Mouse (Mus musculus) liver, postnatal 0 days (tissue): ENCODE data around the gene Usp30. TPM values are rescaled to one million over a fixed set of nuclear protein-coding genes. Genes with fewer than 3 reads are reported as not detected.

Experiments used
- ATAC-seq: fragments of 200-750 bp; cut with Nextera tagmentation; 2 replicates; pipeline ENCODE4 v1.8.0; 2017; ENCODE audit warnings: mild to moderate bottlenecking, moderate library complexity
- DNase-seq: peaks from one replicate; pipeline ENCODE4 v3.0.0-alpha.2; 2016
- H3K27ac ChIP-seq: fragments of 300-500 bp; sonication (generic); 2 replicates; pipeline ENCODE4 v1.5.1; 2014; ENCODE audit warnings: antibody characterized with exemption, moderate library complexity, mild to moderate bottlenecking, low read depth
- H3K27me3 ChIP-seq: fragments of 300-500 bp; sonication (generic); 2 replicates; pipeline ENCODE4 v1.6.1; 2014; ENCODE audit warnings: low read length, control low read depth, mixed read lengths; ENCODE audit not compliant: insufficient read depth
- H3K36me3 ChIP-seq: fragments of 300-500 bp; sonication (generic); replicated peaks from 2 replicates; pipeline ENCODE4 v1.6.1; 2014; ENCODE audit warnings: mild to moderate bottlenecking, control low read depth, low read length, moderate library complexity, mixed read lengths; ENCODE audit not compliant: insufficient read depth
- H3K4me1 ChIP-seq: fragments of 300-500 bp; sonication (generic); 2 replicates; pipeline ENCODE4 v1.6.1; 2014; ENCODE audit warnings: antibody characterized with exemption, mild to moderate bottlenecking, control low read depth; ENCODE audit not compliant: insufficient read depth
- H3K4me2 ChIP-seq: fragments of 300-500 bp; sonication (generic); 2 replicates; pipeline ENCODE4 v1.6.1; 2014; ENCODE audit warnings: low read depth, mild to moderate bottlenecking, low read length, moderate library complexity, mixed read lengths
- H3K4me3 ChIP-seq: fragments of 300-500 bp; sonication (generic); 2 replicates; pipeline ENCODE4 v1.5.1; 2014; ENCODE audit warnings: low read depth, low read length
- H3K9ac ChIP-seq: fragments of 300-500 bp; sonication (generic); replicated peaks from 2 replicates; pipeline ENCODE4 v1.6.1; 2014; ENCODE audit warnings: mild to moderate bottlenecking, moderate library complexity
- H3K9me3 ChIP-seq: fragments of 300-500 bp; sonication (generic); 2 replicates; pipeline ENCODE4 v1.6.1; 2016; ENCODE audit warnings: mild to moderate bottlenecking, control low read depth, low read length, mixed read lengths
- CTCF ChIP-seq: sonication (generic); IDR thresholded peaks from 2 replicates; pipeline ENCODE4 v1.5.1; 2016; ENCODE audit warnings: antibody characterized with exemption, low read depth
- EP300 ChIP-seq: IDR thresholded peaks from 2 replicates; pipeline ENCODE4 v1.6.1; 2016; ENCODE audit warnings: antibody characterized with exemption, low read depth, mild to moderate bottlenecking
- WGBS: fragments of 180-500 bp; shearing (Covaris S2); extraction: QIAGEN DNeasy Blood & Tissue Kit; methylation state at CpG from one replicate; pipeline ENCODE4 v1.1.7; 2014; ENCODE audit not compliant: insufficient replicate concordance; 5-methylcytosine and 5-hydroxymethylcytosine counted together
- polyA plus RNA-seq: library from polyadenylated mRNA; unstranded; fragments of >200 nt; fragmentation: Nextera tagmentation; extraction: Ambion mirVana; gene quantifications from 2 replicates; pipeline ENCODE4 v1.2.1, GENCODE M21; 2015

The Usp30 gene
- polyA plus RNA-seq, 1 experiment from 2014 or later: 2.6 TPM

GRCm38 (mm10) chr5:114154765-114155164 lies 89.5 kb downstream of the Usp30 start:
- no peak overlapping the region for H3K27ac ChIP-seq
- H3K4me2 ChIP-seq: no peak overlapping the region
- DNase-seq: no peak
- H3K9me3 ChIP-seq: no peaks in the 10 kb centered on the region
- WGBS: 71% methylated on average over 5 of the region's 5 CpGs
- H3K27me3 ChIP-seq: no peaks in the 10 kb centered on the region
- H3K4me1 ChIP-seq: peaks cover 4% of the 10 kb centered on the region
- H3K4me3 ChIP-seq: no peak overlapping the region
- no peaks in the 10 kb centered on the region for H3K36me3 ChIP-seq
- no peak overlapping the region for H3K9ac ChIP-seq
- TF ChIP-seq CTCF (no peak), EP300 (no peak)
- no peak for ATAC-seq

GRCm38 (mm10) chr5:114155168-114155933 lies 90.1 kb downstream of the Usp30 start:
- Histone ChIP-seq H3K9ac (no peak overlapping the region), H3K27ac (no peak overlapping the region), H3K36me3 (no peaks in the 10 kb centered on the region), H3K27me3 (no peaks in the 10 kb centered on the region), H3K4me3 (no peak overlapping the region), H3K4me2 (no peak overlapping the region; the same call in 1 of the 2 replicates), H3K4me1 (peaks cover 4% of the 10 kb centered on the region), H3K9me3 (no peaks in the 10 kb centered on the region)
- ATAC-seq (no peak), DNase-seq (no peak)
- TF ChIP-seq EP300: no peak
- TF ChIP-seq CTCF: no peak
- WGBS: 53% methylated on average over 9 of the region's 9 CpGs

GRCm38 (mm10) chr5:114157236-114157635 lies 92.0 kb downstream of the Usp30 start:
- no peaks in the 10 kb centered on the region for H3K9me3 ChIP-seq
- ATAC-seq (peak; percentile 66), DNase-seq (peak; percentile 40)
- H3K9ac ChIP-seq: no peak overlapping the region
- H3K36me3 ChIP-seq: no peaks in the 10 kb centered on the region
- no peak overlapping the region for H3K4me3 ChIP-seq
- 49% methylated on average over 7 of the region's 7 CpGs for WGBS
- no peak for TF ChIP-seq EP300
- no peak for TF ChIP-seq CTCF
- H3K4me2 ChIP-seq: no peak overlapping the region
- no peak overlapping the region for H3K27ac ChIP-seq
- no peaks in the 10 kb centered on the region for H3K27me3 ChIP-seq
- peaks cover 4% of the 10 kb centered on the region for H3K4me1 ChIP-seq

DNA sequence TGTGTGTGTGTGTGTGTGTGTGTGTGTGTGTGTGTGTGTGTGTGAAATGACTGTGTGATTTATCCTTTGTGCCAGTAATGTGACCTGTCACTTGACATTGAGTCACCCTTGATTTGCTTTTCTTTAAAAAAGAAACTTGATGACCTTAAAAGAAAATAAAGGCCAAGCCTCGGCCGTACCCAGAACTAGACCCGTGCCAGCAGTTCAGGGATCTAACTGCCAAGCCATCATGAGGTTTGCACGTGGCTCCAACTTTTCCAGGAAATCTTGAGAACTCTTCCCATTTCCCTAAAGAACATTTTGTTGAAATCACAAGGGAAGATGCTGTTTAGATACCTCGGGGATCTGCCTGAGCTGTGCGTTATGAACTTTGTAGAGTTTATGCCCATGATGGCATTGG lies 96.2 kb downstream of the Usp30 start:
- Histone ChIP-seq H3K9ac (no peak overlapping the region), H3K4me1 (no peaks in the 10 kb centered on the region), H3K4me2 (no peak overlapping the region), H3K27me3 (no peaks in the 10 kb centered on the region), H3K9me3 (no peaks in the 10 kb centered on the region), H3K36me3 (no peaks in the 10 kb centered on the region), H3K27ac (no peak overlapping the region), H3K4me3 (no peak overlapping the region)
- no peak for ATAC-seq
- 74% methylated on average over 6 of the region's 6 CpGs for WGBS
- DNase-seq: no peak
- TF ChIP-seq CTCF (no peak), EP300 (no peak)

DNA sequence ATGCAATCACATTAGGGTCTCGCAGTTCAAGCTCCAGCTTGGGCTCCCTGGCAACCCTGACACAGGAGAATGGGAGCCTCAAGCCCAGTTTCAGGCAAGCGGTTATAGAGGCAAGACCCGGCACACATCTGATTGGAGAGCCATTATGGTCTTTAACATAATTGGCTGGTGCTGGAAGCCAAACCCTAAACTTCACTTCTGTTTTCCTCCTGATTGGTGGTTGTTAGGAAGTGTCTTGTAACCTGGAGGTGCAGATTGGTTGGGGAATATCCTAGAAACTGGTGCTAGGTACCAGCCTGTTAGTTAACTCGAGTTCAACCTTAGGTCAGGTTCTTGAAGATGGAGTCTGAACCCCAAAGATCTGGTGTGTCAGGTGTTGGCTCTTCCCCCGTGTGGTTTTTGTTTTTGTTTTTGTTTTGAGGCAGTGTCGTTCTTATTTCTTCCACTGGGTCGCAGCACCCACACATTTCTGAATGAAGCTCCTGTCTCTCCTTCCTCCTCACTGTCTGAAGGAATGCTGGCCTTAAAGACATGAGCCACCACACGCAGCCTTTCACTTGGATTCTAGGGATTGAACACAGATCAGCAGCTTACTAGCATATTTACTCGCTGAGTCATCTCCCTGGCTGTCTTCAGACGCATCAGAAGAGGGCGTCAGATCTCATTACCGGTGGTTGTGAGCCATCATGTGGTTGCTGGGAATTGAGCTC lies 97.0 kb downstream of the Usp30 start:
- no peaks in the 10 kb centered on the region for H3K9me3 ChIP-seq
- H3K4me3 ChIP-seq: no peak overlapping the region
- no peaks in the 10 kb centered on the region for H3K27me3 ChIP-seq
- TF ChIP-seq EP300 (no peak), CTCF (peak; percentile 28)
- 42% methylated on average over 12 of the region's 12 CpGs for WGBS
- no peaks in the 10 kb centered on the region for H3K36me3 ChIP-seq
- H3K4me1 ChIP-seq: no peaks in the 10 kb centered on the region
- no peak for ATAC-seq
- H3K27ac ChIP-seq: no peak overlapping the region
- DNase-seq: no peak
- no peak overlapping the region for H3K9ac ChIP-seq
- H3K4me2 ChIP-seq: no peak overlapping the region

- no peak overlapping the region for H3K27ac ChIP-seq
- no peaks in the 10 kb centered on the region for H3K36me3 ChIP-seq
- no peak overlapping the region for H3K9ac ChIP-seq
- no peaks in the 10 kb centered on the region for H3K4me1 ChIP-seq
- 53% methylated on average over 6 of the region's 6 CpGs for WGBS
- TF ChIP-seq CTCF (no peak), EP300 (no peak)
- H3K4me3 ChIP-seq: no peak overlapping the region
- DNase-seq (no peak), ATAC-seq (no peak)
- H3K4me2 ChIP-seq: no peak overlapping the region
- H3K9me3 ChIP-seq: no peaks in the 10 kb centered on the region
- no peaks in the 10 kb centered on the region for H3K27me3 ChIP-seq
Observed at GRCm38 (mm10) chr5:114163117-114163696, 97.9 kb downstream of the Usp30 start.
